Mouse (Mus musculus) heart, adult 2 months (tissue): Measurements from ENCODE around the gene Sorbs1.

Source experiments
- CTCF ChIP-seq: fragments of 200-600 bp; IDR thresholded peaks from 2 replicates; pipeline ENCODE4 v1.8.1; 2022; ENCODE audit warnings: antibody characterized with exemption, mild to moderate bottlenecking, moderate library complexity
- EP300 ChIP-seq: fragments of 200-500 bp; IDR thresholded peaks from 2 replicates; pipeline ENCODE4 v1.6.1; 2011; ENCODE audit warnings: low read depth, low read length, control low read depth; ENCODE audit not compliant: insufficient read depth

DNA sequence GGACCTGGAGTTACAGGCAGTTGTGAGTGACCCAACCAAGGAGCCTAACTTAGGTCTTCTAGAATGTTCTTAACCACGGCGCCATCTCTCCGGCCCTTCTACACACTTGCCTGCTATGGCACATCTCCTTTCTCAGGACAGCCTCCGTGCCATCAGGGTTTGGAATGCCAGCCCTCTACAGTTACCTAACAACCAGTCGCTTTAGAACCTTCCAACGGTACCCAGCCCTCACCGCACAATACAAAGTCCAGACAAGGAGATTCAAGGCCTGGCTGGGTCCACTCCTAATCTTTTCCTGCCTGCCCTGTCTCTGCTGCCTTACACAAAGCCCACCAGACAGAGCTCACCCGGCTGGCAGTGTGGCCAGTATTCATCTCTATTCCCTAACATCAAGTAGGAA lies 106.9 kb downstream of the Sorbs1 start:
- TF ChIP-seq EP300: no peak
- no peak for TF ChIP-seq CTCF
